Mouse (Mus musculus): Measurements from ENCODE around the gene Dhtkd1.
"Not testable (repeated sequence)": the region's sequence is repeated elsewhere in the genome, so short reads cannot be mapped to it uniquely, and the experiment has no call there.

Gene Dhtkd1

DNA sequence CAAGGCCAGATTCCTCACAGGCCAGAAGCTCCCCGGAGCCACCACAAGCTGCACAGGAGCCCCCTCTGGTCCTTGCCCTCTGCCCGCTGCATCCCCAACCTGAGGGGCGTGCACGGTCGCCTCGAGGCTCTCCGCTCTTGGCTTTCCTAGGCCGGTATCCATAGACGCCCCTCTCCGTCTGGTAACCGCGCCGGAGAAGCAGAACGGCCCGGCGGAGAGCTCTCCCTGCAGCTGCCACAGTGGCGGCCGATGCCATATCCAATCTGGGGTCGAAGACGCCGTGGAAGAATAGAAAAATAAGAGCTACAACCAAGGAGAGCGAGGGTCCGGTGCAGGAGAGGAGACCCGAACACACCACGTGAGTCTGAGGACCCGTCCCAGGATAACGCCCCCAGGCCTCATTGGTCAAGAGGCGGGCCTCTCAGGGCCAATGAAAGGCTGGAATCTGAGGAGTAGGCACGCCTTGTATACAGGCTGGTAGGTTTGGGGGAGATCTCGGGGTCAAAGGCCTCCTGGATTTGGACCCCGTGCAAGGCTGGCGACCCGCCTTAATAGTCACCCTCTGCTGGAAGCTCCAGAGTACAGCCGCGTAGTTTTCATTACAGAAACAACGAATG, at the start of gene Dhtkd1:
Dhtkd1 (minus strand) TSS at position 377 of the 617 bp plus-strand sequence.
- CTCF ChIA-PET: no interaction called here

DNA sequence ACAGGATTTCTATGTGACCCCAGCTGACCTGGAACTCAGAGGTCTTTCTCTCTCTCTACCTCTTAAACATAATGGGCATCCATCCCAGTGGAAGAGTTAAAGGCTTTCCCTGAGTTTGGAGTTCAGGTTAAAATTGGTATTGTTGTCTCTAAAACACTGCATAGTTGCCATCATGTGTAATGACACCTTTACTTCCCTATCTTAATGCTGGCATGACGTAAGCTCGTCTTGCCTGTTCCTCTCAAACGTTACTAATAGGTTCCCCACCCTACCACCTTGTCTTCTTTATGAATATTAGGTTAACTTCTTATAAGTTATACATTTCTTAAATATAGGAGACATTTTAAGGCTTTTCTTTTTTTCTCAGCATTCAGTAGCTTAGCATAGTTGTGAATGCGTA, 34.9 kb upstream of the Dhtkd1 start:
- CTCF ChIA-PET: no interaction called here

DNA sequence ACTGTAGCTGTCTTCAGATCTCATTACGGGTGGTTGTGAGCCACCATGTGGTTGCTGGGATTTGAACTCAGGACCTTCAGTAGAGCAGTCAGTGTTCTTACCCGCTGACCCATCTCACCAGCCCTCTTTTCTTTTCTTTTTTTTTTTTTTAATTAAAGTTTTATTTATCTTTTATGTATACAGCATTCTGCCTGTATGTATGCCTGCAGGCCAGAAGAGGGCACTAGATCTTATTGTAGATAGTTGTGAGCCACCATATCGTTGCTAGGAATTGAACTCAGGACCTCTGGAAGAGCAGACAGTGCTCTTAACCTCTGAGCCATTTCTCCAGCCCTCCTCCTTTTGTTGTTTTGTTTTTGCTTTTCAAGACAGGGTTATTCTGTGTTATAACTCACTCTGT, 28.0 kb upstream of the Dhtkd1 start:
- CTCF ChIA-PET: not testable (repeated sequence)

DNA sequence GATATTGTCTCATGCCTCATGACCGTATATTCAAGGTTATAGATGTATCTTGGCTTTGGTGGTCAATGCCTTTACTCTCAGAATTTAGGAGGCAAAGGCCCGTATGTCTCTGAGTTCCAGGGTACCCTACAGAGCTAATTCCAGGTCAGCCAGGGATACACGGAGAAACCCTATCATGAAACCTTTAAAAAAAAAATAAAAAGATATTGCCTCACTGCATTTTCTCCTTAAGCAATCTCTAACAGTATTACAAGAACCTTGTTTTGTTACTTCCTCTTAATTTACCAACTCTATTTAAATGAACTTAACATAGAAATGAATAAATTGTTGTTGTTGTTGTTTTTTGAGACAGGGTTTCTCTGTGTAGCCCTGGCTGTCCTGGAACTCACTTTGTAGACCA, 23.4 kb upstream of the Dhtkd1 start:
- CTCF ChIA-PET: no interaction called here

DNA sequence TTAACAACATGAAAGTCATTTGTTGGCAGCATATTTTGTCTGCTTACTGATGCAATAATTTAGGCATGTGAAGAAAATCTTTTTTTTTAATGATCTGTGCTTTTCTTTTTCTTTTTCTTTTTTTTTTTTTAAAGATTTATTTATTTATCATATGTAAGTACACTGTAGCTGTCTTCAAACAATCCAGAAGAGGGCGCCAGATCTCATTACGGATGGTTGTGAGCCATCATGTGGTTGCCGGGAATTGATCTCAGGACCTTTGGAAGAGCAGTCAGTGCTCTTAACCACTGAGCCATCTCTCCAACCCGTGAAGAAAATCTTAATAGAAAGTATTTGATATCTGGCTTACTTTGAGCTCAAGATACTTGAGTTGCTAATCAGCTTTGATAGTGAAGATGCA, 21.1 kb upstream of the Dhtkd1 start:
- CTCF ChIA-PET: interaction anchor here (0.6 kb wide), 1 partner anchor 353 kb away, joined by 7 read pairs; no protein-coding TSS in a partner anchor

DNA sequence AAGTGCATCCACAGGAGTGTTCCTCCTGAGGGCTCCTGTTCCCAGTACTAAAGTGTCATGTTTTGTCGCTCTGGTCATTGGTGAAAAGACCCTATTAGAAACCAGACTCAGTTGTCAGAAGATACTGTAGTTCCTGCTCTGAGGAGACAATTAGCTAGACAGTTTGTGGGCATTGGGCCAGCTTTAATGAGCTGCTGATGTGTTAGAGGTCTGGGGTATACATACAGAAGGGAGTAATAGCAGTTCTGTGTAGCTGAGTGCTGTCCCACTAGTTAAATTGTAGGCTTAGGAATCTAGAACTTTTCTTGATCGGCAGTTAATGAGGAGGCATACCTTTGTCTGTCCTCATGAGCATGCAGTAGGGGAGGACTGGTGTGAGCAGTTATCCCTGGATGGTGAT, 19.7 kb upstream of the Dhtkd1 start:
- CTCF ChIA-PET: no interaction called here

DNA sequence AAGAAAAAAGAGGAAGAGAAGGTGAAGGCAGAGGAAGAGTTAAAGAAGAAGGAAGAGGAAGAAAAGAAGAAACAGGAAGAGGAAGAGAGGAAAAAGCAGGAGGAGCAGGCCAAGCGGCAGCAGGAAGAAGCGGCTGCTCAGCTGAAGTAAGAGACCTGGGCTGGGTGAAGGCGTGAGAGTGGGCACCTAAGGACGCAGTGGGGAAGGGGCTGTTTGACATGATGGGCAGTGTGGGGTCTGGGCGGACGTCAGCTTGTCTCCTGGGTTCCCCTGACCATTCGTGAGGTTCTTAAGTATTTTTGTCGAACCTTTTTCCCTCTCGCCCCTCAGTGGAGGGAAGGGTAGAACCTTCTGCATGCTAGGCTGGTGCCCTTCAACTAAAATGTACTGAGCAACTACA, 15.1 kb upstream of the Dhtkd1 start:
- CTCF ChIA-PET: no interaction called here

DNA sequence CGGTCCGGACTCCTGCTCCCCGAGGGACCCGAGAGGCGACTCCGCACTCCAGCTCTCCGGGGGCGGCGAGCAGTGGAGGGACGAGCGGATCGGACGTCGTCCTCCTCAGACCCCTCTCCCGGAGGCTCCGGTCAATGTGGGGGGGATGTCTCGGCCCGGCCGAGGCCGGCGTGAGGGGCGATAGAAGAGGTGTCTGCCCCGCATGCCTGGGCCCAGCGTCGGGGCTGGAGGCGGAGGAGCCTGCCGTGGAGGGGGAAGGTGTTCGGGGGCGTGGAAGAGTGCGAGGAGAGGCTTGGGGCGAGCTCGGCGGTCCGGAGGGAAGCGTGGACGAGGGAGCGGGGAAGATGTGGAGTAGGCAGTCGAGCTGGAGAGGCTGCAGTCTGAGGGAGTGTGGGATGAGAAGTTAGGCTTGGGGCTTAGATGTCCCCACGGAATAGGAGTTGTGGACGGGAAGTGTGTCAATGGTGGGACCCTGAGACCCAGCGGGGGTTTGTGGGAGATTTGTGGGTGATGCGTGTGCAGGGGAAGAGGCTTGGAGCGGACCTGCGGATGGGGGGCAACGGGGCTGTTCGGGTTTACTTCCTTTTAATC, 9.1 kb upstream of the Dhtkd1 start:
- CTCF ChIA-PET: no interaction called here

DNA sequence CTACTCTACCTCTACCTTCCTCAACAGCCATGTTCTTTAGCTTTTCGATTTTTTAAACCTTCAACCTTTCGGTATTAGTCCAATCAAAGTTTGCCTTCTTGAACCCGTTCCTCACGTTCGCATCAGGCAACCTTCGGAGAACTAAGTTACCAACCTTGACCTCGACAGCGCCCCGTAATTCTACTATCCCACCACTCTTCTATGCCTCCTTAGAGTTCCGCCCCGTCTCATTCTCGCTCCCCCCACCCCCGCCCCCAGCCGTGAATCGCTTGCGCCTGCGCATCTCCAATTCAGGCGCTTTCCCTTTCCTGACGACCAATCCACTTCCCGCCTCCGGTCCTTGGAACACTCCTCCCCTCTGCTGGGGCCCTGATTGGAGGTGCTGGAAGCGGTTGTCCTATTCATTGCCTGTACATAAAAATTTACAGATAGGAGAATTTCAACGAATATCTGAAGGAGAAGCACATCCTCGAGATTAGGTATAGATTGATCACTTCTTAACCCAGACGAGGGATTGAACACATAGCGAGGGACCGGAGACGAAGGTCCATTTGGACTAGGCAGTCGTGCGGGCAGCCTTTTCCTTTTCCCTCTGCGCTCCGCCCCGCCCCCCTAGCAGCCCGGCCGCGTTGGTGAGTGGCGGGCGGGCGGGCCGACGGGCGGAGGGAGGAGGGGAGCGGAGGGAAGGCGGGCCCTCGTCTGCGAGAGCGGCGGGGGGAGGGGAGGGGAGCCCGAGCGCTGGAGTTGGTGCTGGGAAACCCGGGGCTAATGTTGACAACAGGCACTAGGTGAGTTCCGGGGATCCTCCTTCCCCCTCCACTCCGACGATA, 8.4 kb upstream of the Dhtkd1 start, which contains the start of gene Upf2:
Upf2 (plus strand) TSS at position 704 of the 830 bp plus-strand sequence.
- CTCF ChIA-PET: interaction anchor here (0.5 to 0.8 kb wide), 2 partner anchors 15 to 55 kb away, joined by 3 to 17 read pairs; no protein-coding TSS in a partner anchor

DNA sequence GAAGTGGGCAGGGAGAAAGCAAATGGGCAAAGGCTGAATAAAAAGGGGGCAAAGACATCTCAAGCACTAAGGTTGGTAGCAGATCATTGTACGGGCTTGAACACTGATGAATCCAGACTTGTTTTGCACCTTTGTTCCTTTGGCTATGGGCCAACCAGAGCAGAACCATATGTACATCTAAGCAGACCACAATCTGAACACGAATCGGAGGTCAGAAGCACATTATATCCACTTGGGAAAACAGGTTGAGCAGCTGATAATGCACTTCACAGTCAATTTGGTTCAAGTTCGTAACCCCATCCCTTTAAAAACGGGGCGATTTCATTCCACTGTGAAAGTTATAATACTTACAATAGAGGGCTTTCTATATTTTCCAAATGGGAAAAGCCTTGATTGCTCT, 7.7 kb upstream of the Dhtkd1 start:
- CTCF ChIA-PET: interaction anchor here (0.6 to 0.8 kb wide), 2 partner anchors 54 to 234 kb away, joined by 3 to 11 read pairs; no protein-coding TSS in a partner anchor

DNA sequence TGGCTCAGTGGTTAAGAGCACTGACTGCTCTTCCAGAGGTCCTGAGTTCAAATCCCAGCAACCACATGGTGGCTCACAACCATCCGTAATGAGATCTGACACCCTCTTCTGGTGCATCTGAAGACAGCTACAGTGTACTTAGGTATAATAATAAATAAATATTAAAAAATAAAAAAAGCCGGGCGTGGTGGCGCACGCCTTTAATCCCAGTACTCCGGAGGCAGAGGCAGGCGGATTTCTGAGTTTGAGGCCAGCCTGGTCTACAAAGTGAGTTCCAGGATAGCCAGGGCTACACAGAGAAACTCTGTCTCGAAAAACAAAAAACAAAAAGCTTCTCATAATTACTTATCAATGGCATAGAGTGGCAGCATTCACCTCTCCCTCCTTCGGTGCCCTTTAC, 7.2 kb upstream of the Dhtkd1 start:
- CTCF ChIA-PET: interaction anchor here (0.6 to 0.8 kb wide), 3 partner anchors 54 to 274 kb away, joined by 3 to 11 read pairs (median 3); no protein-coding TSS in a partner anchor

DNA sequence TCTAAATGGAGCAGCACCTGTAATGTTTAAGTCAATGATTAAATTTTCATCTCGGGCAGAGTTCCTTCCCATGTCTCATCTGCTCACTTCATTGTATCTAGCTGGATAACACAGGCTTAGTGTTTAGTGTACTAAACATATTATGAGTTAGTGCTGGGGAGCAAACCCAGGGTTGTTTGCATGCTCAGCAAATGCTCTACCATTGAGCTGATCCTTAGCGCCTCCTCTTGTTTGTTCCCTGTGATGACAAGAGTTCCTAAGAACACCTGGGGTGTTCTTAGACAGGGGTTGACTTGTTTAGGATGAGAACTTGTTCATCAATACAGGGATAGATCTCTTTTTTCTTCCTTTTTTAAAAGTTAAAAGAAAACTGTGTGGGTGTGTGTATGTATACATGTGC, 6.4 kb upstream of the Dhtkd1 start:
- CTCF ChIA-PET: no interaction called here

DNA sequence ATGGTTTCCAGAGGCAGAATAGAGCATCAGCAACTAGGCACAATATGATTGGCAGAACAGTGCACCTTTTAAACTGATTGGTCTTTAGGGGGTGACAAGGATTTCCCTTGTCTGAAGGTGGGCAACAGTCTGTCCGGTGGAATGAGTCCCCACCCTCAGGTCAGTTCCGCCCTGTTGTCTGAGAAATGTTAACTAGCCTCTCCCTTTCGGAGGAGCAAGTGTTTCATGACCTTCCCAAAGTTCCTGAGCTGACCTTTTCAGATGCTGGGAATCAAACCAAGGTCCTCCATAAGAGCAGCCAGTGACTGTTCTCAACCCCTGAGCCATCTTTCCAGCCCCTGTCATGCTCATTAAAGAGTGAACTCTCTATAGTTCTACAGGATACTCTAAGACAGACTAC, 4.3 kb upstream of the Dhtkd1 start:
- CTCF ChIA-PET: no interaction called here

DNA sequence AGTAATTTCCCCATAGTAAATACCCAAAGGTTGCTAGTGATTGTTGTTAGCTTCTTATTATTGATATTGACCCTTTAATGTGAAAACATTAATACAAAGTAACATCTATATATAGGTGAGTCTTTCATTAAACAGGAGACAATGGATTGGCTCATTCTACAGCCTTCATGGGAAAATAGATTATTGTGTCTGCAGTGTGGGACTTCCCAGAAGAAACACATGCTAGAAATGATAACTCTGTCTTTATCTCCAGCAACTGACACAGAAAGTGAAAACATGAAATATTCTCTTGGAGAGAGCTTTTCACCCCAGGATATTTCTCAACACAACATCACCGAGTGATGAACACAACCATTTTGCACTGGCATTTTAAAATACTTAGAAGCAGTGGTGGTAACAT, 3.0 kb upstream of the Dhtkd1 start:
- CTCF ChIA-PET: no interaction called here

DNA sequence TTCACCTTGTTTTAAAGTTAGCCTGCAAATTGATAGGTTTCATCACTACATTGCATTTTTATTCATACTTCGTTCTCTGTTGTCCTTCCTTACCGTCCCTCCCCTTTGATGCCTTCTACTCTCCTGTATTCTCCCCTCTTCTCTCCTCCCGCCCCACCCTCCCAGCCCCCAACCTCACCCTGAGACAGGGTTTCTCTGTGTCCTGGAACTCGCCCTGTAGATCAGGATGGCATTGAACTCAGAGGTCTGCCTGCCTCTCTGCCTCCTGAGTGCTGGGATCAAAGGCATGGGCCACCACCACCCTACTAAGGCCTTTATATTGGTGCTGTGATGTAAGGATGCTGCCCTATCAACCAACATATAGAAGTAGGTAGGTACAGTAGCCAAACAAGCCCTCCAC, 479 bp upstream of the Dhtkd1 start:
- CTCF ChIA-PET: interaction anchor here (0.6 kb wide), 1 partner anchor 39 kb away, joined by 3 read pairs; no protein-coding TSS in a partner anchor

DNA sequence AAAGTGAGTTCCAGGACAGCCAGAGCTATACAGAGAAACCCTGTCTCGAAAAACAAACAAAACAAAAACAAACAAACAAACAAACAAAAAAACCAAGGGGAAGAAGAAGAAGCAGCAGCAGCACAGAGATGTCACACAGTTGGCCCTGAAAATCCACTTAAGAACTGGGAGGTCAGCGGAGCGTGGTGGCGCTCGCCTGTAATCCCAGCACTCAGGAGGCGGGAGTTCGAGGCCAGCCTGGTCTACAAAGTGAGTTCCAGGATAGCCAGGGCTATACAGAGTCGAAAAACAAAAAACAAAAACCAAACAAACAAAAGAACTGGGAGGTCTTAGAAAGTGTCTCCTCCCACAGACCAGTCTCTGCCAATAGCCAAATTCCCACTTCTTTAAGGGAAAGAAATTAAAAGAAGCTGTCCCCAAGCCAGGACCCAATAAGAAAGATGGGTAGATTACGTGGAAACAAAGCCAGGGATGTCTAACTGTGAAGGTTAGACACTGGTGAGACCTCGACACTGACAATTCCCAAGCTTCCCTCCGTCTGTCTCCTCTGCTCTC, 654 bp downstream of the Dhtkd1 start:
- CTCF ChIA-PET: interaction anchor here (0.9 kb wide), 1 partner anchor 11 kb away, joined by 4 read pairs; no protein-coding TSS in a partner anchor

DNA sequence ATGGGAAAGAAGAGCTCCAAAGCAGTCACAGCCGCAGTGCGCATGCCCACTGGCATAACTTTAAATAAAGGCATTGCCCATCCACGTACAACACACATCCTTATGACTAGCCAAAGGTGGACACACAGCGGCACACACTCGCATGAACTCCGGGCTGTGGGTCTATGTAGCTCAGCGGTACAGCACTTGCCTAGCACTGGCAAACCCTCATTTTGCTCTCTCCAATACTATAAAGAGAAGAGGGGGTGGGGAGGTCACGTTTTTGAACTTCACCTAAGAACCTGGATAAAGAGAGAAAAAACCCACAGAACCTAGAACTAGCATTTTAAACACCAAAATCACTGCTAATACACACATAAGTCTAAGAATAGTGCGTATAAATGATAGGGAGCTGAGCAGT, 1.7 kb downstream of the Dhtkd1 start:
- CTCF ChIA-PET: interaction anchor here (0.9 kb wide), 1 partner anchor 12 kb away, joined by 4 read pairs; no protein-coding TSS in a partner anchor

DNA sequence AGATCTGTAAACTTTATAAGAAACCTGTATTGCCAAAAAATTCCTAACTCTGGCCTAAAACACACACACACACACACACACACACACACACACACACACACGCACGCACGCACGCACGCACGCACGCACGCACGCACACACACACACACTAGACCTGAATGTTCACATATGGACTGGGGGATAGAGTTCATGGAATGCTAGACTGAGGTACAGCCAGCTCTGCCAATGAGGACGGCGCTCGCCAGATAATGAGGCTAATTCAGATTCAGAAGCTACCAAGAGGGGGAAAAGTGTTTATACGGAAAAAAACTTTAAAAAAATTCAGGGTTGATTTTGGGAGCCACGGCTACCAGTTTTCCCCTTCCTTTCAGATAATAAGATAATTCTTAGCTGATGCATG, 2.7 kb downstream of the Dhtkd1 start:
- CTCF ChIA-PET: no interaction called here

DNA sequence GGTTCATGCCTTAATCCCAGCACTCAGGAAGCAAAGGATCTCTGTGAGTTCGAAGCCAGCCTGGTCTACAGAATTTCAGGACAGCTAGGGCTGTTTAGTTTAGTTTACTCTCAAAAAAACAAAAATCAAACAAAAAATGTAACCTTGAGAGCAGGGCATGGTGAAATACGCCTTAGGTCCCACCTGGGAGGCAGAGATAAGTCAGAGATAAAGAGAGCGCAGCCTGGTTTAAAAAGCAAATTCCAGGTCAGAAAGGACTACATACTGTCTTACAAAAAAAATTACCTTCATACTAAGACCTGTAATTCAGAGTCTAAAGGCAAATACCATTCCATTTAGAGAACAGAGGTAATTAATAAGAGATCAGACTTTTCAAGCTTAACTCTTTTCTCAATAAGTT, 3.3 kb downstream of the Dhtkd1 start:
- CTCF ChIA-PET: no interaction called here

DNA sequence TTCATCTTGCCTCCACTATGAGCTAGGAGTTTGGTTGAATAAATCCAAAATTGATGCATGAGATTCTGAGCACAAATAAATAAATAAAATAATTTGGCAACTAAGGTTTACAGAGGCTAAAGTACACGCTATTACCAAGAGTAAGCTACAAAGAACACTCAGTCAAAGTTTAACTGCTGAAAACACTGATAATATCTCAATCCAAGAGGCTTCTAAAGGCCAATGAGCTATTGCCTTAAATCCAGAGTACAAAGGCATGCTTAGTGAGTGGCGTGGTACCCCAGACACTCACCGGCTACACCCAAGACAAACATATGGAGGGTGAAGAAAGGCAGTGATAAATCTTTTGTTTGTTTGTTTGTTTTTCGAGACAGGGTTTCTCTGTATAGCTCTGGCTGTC, 6.0 kb downstream of the Dhtkd1 start:
- CTCF ChIA-PET: interaction anchor here (0.8 to 0.9 kb wide), 2 partner anchors 14 to 35 kb away, joined by 3 to 17 read pairs; no protein-coding TSS in a partner anchor

DNA sequence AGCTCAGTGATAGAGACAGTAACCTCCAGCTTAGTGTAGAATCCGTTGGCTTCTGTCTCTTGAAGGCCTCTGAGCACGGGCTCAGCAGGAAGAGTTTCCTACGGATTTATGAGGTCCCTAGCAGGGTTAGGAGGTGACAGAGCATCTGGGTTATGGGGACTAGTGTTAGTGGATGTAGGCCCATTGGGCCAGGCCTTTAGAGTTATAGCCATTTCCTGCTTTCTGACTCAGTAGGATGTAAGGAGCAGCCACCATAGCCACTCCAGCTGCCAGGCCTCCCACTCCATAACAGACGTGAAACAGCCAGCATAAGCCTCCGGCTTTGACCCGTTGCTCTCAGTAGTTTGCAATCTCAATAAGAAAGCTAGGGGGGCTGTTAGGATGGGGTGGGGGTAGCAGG, 6.5 kb downstream of the Dhtkd1 start:
- CTCF ChIA-PET: interaction anchor here (0.8 to 0.9 kb wide), 2 partner anchors 15 to 34 kb away, joined by 3 to 17 read pairs; no protein-coding TSS in a partner anchor

DNA sequence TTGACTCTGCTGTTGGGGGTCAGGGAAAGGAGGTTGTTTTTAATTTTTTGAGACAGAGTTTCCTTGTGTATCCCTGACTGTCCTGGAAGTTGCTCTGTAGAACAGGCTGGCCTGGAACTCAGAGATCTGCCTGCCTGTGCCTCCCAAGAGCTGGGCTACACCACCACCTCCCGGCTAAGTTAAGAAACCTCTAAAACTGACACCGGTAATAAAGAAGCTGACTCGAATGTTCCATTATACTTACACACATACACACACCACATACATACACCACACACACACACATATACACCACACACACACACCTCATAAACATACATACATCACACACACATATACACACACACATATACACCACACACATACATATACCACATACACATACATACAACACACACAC, 7.7 kb downstream of the Dhtkd1 start:
- CTCF ChIA-PET: no interaction called here
